Mouse (Mus musculus) brain, embryonic 14.5 days (tissue): ENCODE results near the gene Mavs.

Source experiments
- CTCF ChIP-seq: fragments of 200-500 bp; IDR thresholded peaks from 2 replicates; pipeline ENCODE4 v1.5.1; 2012; ENCODE audit warnings: inconsistent platforms, mild to moderate bottlenecking, moderate library complexity, borderline replicate concordance; ENCODE audit not compliant: insufficient read depth, insufficient read length; ENCODE audit errors: extremely low read depth
- POLR2A ChIP-seq: fragments of 200-500 bp; IDR thresholded peaks from 2 replicates; pipeline ENCODE4 v1.6.1; 2012; ENCODE audit warnings: mild to moderate bottlenecking, inconsistent platforms, borderline replicate concordance; ENCODE audit not compliant: poor library complexity, insufficient read depth, insufficient read length, severe bottlenecking; ENCODE audit errors: extremely low read depth

- TF ChIP-seq POLR2A: peak; percentile 76; the same call in 1 of the 2 replicates
- TF ChIP-seq CTCF: no peak
Measured at GRCm38 (mm10) chr2:131233307-131234126, at the start of gene Mavs.
